Mouse (Mus musculus) neural tube, embryonic 12.5 days (tissue): ENCODE data around the gene Supt6. TPM values are rescaled to one million over a fixed set of nuclear protein-coding genes. Genes with fewer than 3 reads are reported as not detected.
"Not testable (repeated sequence)": the region's sequence is repeated elsewhere in the genome, so short reads cannot be mapped to it uniquely, and the experiment has no call there.

ENCODE experiments used
- ATAC-seq: fragments of 200-750 bp; cut with Nextera tagmentation; 2 replicates; pipeline ENCODE4 v1.8.0; 2017; ENCODE audit warnings: low read depth, mild to moderate bottlenecking, moderate TSS enrichment, moderate library complexity; ENCODE audit not compliant: low FRiP score
- H3K27ac ChIP-seq: fragments of 300-500 bp; sonication (generic); 2 replicates; pipeline ENCODE4 v1.5.1; 2016
- H3K27me3 ChIP-seq: fragments of 300-500 bp; sonication (generic); replicated peaks from 2 replicates; pipeline ENCODE4 v1.6.1; 2016; ENCODE audit warnings: mild to moderate bottlenecking
- H3K36me3 ChIP-seq: fragments of 300-500 bp; sonication (generic); 2 replicates; pipeline ENCODE4 v1.6.1; 2016; ENCODE audit warnings: mild to moderate bottlenecking
- H3K4me1 ChIP-seq: fragments of 300-500 bp; sonication (generic); 2 replicates; pipeline ENCODE4 v1.6.1; 2016
- H3K4me2 ChIP-seq: fragments of 300-500 bp; sonication (generic); replicated peaks from 2 replicates; pipeline ENCODE4 v1.6.1; 2016; ENCODE audit warnings: mild to moderate bottlenecking
- H3K4me3 ChIP-seq: fragments of 300-500 bp; sonication (generic); 2 replicates; pipeline ENCODE4 v1.5.1; 2016
- H3K9ac ChIP-seq: fragments of 300-500 bp; sonication (generic); 2 replicates; pipeline ENCODE4 v1.6.1; 2016; ENCODE audit warnings: mild to moderate bottlenecking
- H3K9me3 ChIP-seq: fragments of 300-500 bp; sonication (generic); 2 replicates; pipeline ENCODE4 v1.6.1; 2016; ENCODE audit warnings: mild to moderate bottlenecking
- WGBS: fragments of 180-500 bp; shearing (Covaris S2); methylation state at CpG from one replicate; pipeline ENCODE4 v1.1.7; 2016; 5-methylcytosine and 5-hydroxymethylcytosine counted together
- polyA plus RNA-seq: library from polyadenylated mRNA; unstranded; fragments of >200 nt; fragmentation: Nextera tagmentation; extraction: Ambion mirVana; gene quantifications from 2 replicates; pipeline ENCODE4 v1.2.1, GENCODE M21; 2016

Supt6 gene
- polyA plus RNA-seq, 1 experiment from 2014 or later: 40.5 TPM

- no peaks in the 10 kb centered on the region for H3K27me3 ChIP-seq
- H3K27ac ChIP-seq: no peak overlapping the region
- H3K9ac ChIP-seq: peak overlapping the region; percentile 95; the same call in 1 of the 2 replicates
- WGBS: 67% methylated on average over 6 of the region's 6 CpGs
- H3K9me3 ChIP-seq: no peaks in the 10 kb centered on the region
- no peak overlapping the region for H3K4me3 ChIP-seq
- peak overlapping the region; percentile 71 for H3K4me2 ChIP-seq
- peaks cover 32% of the 10 kb centered on the region for H3K36me3 ChIP-seq
- peaks cover 20% of the 10 kb centered on the region for H3K4me1 ChIP-seq
- ATAC-seq: no peak
Observed at GRCm38 (mm10) chr11:78190041-78190440, 55.7 kb downstream of the Supt6 start.

- peaks cover 14% of the 10 kb centered on the region for H3K4me1 ChIP-seq
- peak; percentile 90 for ATAC-seq
- H3K9ac ChIP-seq: peak overlapping the region; percentile 95
- peak overlapping the region; percentile 85 for H3K27ac ChIP-seq
- peaks cover 32% of the 10 kb centered on the region for H3K36me3 ChIP-seq
- peak overlapping the region; percentile 71 for H3K4me3 ChIP-seq
- WGBS: under 1% methylated on average over 42 of the region's 42 CpGs
- peak overlapping the region; percentile 71 for H3K4me2 ChIP-seq
- H3K27me3 ChIP-seq: no peaks in the 10 kb centered on the region
- no peaks in the 10 kb centered on the region for H3K9me3 ChIP-seq
Observed at GRCm38 (mm10) chr11:78189234-78190040, 56.4 kb downstream of the Supt6 start.

GRCm38 (mm10) chr11:78188331-78189233, 57.2 kb downstream of the Supt6 start, which contains the start of gene Rab34:
Gene Rab34, plus strand, starts transcription at chr11:78188430.
- peak; percentile 67 for ATAC-seq
- Histone ChIP-seq H3K36me3 (peaks cover 26% of the 10 kb centered on the region), H3K4me2 (peak within 1 kb of the TSS; percentile 71)

GRCm38 (mm10) chr11:78184702-78185101, 61.1 kb downstream of the Supt6 start:
- Histone ChIP-seq H3K4me1 (peaks cover 23% of the 10 kb centered on the region), H3K36me3 (peaks cover 18% of the 10 kb centered on the region)
- not testable (repeated sequence) for ATAC-seq, H3K27ac ChIP-seq, H3K4me2 ChIP-seq, H3K27me3 ChIP-seq, H3K4me3 ChIP-seq, H3K9me3 ChIP-seq, H3K9ac ChIP-seq
- 93% methylated on average over 6 of the region's 6 CpGs for WGBS

More at GRCm38 (mm10) chr11:78188331-78189233, 57.2 kb downstream of the Supt6 start, which contains the start of gene Rab34:
- Histone ChIP-seq H3K9ac (peak within 1 kb of the TSS; percentile 95), H3K9me3 (no peaks in the 10 kb centered on the region), H3K27me3 (no peaks in the 10 kb centered on the region), H3K4me1 (peaks cover 13% of the 10 kb centered on the region), H3K27ac (peak within 1 kb of the TSS; percentile 85), H3K4me3 (peak within 1 kb of the TSS; percentile 71)
- under 1% methylated on average over 79 of the region's 80 CpGs for WGBS

- no peak for ATAC-seq
- WGBS: 51% methylated on average over 10 of the region's 10 CpGs
Observed at GRCm38 (mm10) chr11:78183884-78184514, 61.8 kb downstream of the Supt6 start.

GRCm38 (mm10) chr11:78182961-78183844, 62.6 kb downstream of the Supt6 start, which contains the start of gene Rpl23a:
Gene Rpl23a, minus strand, starts transcription at chr11:78183584.
- H3K9ac ChIP-seq: peak within 1 kb of the TSS; percentile 92
- H3K4me1 ChIP-seq: peaks cover 33% of the 10 kb centered on the region

More at GRCm38 (mm10) chr11:78183884-78184514, 61.8 kb downstream of the Supt6 start:
- Histone ChIP-seq H3K36me3 (peaks cover 21% of the 10 kb centered on the region), H3K27me3 (no peaks in the 10 kb centered on the region), H3K4me2 (peak overlapping the region; percentile 52), H3K9ac (no peak overlapping the region), H3K27ac (no peak overlapping the region), H3K9me3 (no peaks in the 10 kb centered on the region), H3K4me1 (peaks cover 26% of the 10 kb centered on the region), H3K4me3 (0 out of 2 replicates have a peak overlapping the region, but pooled peaks have one; percentile 8)

GRCm38 (mm10) chr11:78182450-78182849, 63.3 kb downstream of the Supt6 start:
- Histone ChIP-seq H3K36me3 (peaks cover 21% of the 10 kb centered on the region), H3K4me2 (peak overlapping the region; percentile 80), H3K4me1 (peaks cover 40% of the 10 kb centered on the region), H3K9ac (peak overlapping the region; percentile 92), H3K9me3 (no peaks in the 10 kb centered on the region), H3K27me3 (no peaks in the 10 kb centered on the region), H3K4me3 (peak overlapping the region; percentile 88), H3K27ac (no peak overlapping the region)
- 12% methylated on average over 7 of the region's 7 CpGs for WGBS
- no peak for ATAC-seq

More at GRCm38 (mm10) chr11:78182961-78183844, 62.6 kb downstream of the Supt6 start, which contains the start of gene Rpl23a:
- Histone ChIP-seq H3K27me3 (no peaks in the 10 kb centered on the region), H3K4me3 (peak within 1 kb of the TSS; percentile 88), H3K27ac (peak within 1 kb of the TSS; percentile 90), H3K9me3 (no peaks in the 10 kb centered on the region), H3K4me2 (peak within 1 kb of the TSS; percentile 80), H3K36me3 (peaks cover 21% of the 10 kb centered on the region)
- ATAC-seq: peak; percentile 88
- WGBS: under 1% methylated on average over 38 of the region's 38 CpGs

GRCm38 (mm10) chr11:78181830-78182357, 63.9 kb downstream of the Supt6 start:
- Histone ChIP-seq H3K9ac (peak overlapping the region; percentile 92), H3K4me1 (peaks cover 45% of the 10 kb centered on the region), H3K27ac (no peak overlapping the region), H3K9me3 (no peaks in the 10 kb centered on the region), H3K36me3 (peaks cover 21% of the 10 kb centered on the region), H3K4me3 (peak overlapping the region; percentile 88), H3K27me3 (no peaks in the 10 kb centered on the region), H3K4me2 (peak overlapping the region; percentile 80)
- WGBS: 46% methylated on average over 2 of the region's 2 CpGs
- ATAC-seq: no peak

- Histone ChIP-seq H3K9ac (no peak overlapping the region), H3K4me3 (no peak overlapping the region), H3K27me3 (no peaks in the 10 kb centered on the region), H3K36me3 (peaks cover 21% of the 10 kb centered on the region), H3K27ac (no peak overlapping the region), H3K4me2 (peak overlapping the region; percentile 91), H3K4me1 (peaks cover 52% of the 10 kb centered on the region), H3K9me3 (no peaks in the 10 kb centered on the region)
- ATAC-seq: no peak
- WGBS: 80% methylated on average over 6 of the region's 6 CpGs
Observed at GRCm38 (mm10) chr11:78180081-78180761, 65.6 kb downstream of the Supt6 start.

GRCm38 (mm10) chr11:78179438-78179999, 66.3 kb downstream of the Supt6 start:
- Histone ChIP-seq H3K36me3 (peaks cover 21% of the 10 kb centered on the region), H3K4me3 (peak overlapping the region; percentile 54; the same call in 1 of the 2 replicates), H3K27ac (no peak overlapping the region), H3K27me3 (no peaks in the 10 kb centered on the region), H3K4me2 (peak overlapping the region; percentile 91), H3K9ac (peak overlapping the region; percentile 72; the same call in 1 of the 2 replicates), H3K4me1 (peaks cover 52% of the 10 kb centered on the region), H3K9me3 (no peaks in the 10 kb centered on the region)
- ATAC-seq: no peak
- WGBS: 31% methylated on average over 8 of the region's 8 CpGs
